Mouse (Mus musculus): ENCODE results near the gene Sppl3.
A peak's percentile ranks its signal among the peaks of the same experiment; 100 is the strongest.
"Not testable (repeated sequence)": the region's sequence is repeated elsewhere in the genome, so short reads cannot be mapped to it uniquely, and the experiment has no call there.

The Sppl3 gene

DNA sequence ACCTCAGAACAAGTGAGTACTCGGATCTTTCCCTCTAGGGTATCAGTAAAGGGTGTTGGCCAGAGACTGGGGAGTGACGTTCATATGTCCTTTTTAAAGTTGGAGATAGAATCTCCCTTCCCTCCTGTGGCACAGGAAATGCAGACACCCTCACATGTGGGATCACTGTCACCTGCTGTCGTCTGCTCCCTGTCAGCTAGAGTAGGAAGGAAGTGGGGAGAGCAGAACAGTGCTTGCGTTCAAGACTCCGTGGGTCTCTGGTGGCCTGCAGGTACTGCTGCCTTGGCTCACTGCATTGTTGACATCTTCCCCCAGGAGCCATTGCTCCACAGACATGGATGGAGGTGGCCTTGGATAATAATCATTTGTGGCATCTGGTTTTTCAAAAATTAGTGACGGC lies 72.6 kb downstream of the Sppl3 start:
- no peak for DNase-seq

DNA sequence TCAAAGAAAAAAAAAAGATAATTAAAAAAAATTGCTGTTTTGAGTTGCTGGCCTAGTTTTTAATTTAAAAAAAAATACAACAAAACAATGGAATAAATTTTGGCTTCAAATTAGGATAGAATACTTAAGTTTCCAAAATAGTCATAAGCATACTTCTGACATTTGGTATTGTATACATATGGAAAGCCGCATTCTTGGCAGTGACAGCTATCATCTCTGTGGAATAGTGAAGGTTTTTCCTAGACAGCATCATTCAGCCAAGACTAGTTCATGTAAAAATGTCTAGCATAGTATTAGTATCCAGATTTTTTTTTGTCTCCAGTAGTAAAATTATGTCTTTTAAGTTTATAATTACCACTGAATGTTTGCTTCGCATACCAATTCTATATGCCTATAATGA lies 74.7 kb downstream of the Sppl3 start:
- no peak for DNase-seq

DNA sequence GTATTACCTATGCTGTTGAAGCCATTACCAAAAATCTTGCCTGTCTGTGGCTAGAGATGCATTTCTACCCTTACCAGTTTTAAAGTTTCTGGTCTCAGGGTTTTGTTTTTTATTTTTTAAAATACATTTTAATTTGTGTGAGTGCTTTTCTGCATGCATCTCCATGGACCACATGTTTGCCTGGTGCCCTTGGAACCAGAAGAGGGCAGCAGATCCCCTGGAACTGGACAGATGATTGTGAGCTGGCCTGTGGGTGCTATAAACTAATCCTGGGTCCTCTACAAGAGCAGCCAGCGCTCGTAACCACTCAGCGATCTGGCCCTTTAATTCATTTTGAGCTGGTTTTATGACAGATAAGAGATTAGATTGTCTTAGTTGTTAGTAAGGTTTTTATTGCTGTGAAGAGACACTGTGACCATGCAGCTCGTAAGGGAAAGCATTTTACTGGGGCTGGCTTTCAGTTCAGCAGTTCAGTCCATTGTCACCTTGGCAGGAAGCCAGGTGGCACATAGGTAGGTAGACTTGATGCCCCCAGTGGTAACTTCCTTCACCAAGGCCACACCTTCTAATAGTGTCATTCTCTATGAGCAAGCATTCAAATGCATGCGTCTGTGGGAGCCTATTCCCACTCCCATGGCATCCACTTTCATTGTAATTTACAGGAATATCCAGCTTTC lies 78.8 kb downstream of the Sppl3 start:
- DNase-seq: no peak

DNA sequence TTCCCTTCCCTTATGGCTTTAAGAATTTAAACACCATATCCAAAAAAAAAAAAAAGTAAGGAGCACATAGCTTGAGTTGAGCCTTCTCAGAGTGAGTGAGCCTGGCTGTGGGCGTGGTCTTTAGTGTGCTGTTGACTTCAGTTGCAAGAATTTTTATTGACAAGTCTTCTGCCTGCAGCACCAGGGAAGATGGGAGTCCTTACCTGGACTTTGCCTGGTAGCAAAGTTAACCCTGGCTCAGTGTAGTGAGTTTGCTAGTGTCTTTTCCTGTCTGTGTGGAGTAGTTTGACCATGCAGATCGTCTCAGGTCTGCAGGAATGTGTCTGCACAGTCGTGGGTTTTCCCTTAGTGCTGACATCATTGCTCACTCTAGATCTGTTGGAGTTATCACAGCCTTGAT lies 80.1 kb downstream of the Sppl3 start:
- DNase-seq: no peak

- DNase-seq: no peak
Observed at GRCm38 (mm10) chr5:115091776-115092175, 80.8 kb downstream of the Sppl3 start.

GRCm38 (mm10) chr5:115098195-115098594 lies 87.3 kb downstream of the Sppl3 start, which contains the start of gene Gm10401:
Gene Gm10401 (minus strand): TSS chr5:115098295.
- DNase-seq: no peak

DNA sequence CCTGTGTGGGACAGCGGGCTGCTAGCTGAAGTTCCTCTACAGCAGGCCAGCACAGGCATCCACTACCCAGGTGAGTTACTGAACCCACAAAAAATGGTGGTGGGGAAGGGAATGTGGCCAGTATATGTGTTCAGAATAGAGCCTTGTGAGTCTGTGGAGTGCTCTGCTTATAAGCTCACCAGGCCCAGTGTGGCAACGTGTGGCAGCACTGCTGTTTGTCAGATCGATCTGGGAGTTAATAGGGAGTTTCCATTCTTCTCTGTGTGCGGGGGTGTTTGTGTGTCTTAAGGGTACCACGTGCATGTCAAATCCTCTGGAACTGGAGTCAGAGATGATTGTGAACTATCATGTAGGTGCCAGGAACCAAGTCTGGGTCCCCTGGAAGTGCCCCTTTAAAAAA lies 88.6 kb downstream of the Sppl3 start:
- DNase-seq: no peak

GRCm38 (mm10) chr5:115099991-115100390 lies 89.1 kb downstream of the Sppl3 start:
- DNase-seq: no peak

DNA sequence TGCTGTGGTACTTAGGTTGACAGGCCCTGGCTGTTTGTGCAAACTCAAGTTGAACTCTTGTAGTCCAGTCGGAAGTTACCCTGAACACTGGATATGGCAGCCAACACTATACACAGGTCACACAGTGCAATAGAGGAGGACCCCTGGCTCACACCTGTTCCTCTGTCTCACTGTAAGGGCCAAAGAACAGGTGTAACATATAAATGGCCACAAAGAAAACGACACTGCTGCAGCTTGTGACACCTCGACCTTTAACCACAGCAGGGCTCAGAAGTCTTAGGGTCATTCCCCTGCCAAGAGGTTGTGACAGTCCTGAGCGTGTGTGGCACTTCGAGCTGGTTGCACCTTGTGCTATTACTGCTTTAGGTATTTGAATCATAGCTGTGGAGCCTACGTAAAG lies 89.5 kb downstream of the Sppl3 start:
- DNase-seq: no peak

DNA sequence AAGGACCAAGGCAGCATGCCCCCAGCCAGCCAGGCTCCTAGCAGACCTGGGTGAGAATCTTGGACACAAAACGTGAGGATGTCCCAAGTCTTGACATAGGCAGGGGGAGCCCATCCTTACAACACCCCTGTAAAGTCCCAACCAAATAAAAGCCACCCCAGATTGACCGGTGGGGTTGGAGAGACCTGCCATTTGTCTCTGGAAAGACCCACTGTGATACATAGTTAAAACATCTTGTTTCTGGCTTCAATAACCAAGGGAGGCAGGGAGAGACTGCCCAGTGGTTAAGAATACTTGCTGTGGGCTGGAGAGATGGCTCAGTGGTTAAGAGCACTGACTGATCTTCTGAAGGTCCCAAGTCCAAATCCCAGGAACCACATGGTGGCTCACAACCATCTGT lies 91.3 kb downstream of the Sppl3 start:
- no peak for DNase-seq

GRCm38 (mm10) chr5:115103253-115103652 lies 92.3 kb downstream of the Sppl3 start:
- not testable (repeated sequence) for DNase-seq

- no peak for DNase-seq
Observed at GRCm38 (mm10) chr5:115111156-115111555, 100.2 kb downstream of the Sppl3 start.

DNA sequence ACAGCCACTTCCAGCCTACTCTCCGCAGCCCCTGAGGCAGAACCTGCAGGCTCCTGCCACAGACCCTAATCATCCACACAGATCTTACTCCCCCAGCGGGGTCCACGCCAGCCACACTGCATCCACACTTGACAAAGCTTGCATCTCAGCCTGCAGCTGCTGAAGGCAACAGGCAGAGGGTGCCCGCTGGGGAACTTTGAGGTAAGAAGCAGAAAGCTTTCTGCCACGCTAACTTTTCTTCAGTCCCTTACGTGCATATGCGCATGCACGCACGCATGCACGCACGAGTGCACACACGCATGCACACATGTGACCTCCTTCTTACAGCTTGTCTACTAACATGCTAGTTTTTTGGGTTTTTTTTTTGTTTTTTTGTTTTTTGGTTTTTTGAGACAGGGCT lies 102.3 kb downstream of the Sppl3 start:
- DNase-seq: no peak

GRCm38 (mm10) chr5:115114501-115114900 lies 103.6 kb downstream of the Sppl3 start:
- DNase-seq: no peak

GRCm38 (mm10) chr5:115116426-115116825 lies 105.5 kb downstream of the Sppl3 start:
- DNase-seq: no peak

- no peak for DNase-seq
Observed at GRCm38 (mm10) chr5:115117467-115117866, 106.5 kb downstream of the Sppl3 start.

GRCm38 (mm10) chr5:115118961-115119570 lies 108.1 kb downstream of the Sppl3 start, which contains the start of gene Acads:
Gene Acads (minus strand): TSS chr5:115119346.
- peak; percentile 60 for DNase-seq

- DNase-seq: peak; percentile 48
Observed at GRCm38 (mm10) chr5:115120978-115121377, 110.0 kb downstream of the Sppl3 start.

GRCm38 (mm10) chr5:115124690-115125089 lies 113.8 kb downstream of the Sppl3 start:
- no peak for DNase-seq

GRCm38 (mm10) chr5:115125211-115125871 lies 114.4 kb downstream of the Sppl3 start:
- DNase-seq: peak; percentile 88

- no peak for DNase-seq
Observed at GRCm38 (mm10) chr5:115126578-115127312, 115.8 kb downstream of the Sppl3 start.

- DNase-seq: no peak
Observed at GRCm38 (mm10) chr5:115127421-115128179, 116.7 kb downstream of the Sppl3 start.

DNA sequence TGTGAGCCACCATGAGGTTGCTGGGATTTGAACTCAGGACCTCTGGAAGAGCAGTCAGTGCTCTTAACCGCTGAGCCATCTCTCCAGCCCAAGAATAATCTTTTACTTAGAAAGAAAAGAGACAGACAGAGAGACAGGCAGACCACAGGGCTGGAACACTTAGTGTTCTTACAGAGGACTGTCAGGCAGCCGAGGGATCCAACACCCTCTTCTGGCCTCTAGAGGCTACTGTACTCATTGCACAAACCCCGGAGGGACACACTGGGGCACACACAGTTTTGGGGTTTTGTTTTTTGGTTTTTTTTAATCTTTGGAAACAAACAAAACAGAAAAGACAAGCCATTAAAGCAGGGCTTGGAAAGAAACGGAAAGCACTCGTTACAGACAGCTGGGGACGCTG lies 118.4 kb downstream of the Sppl3 start:
- no peak for DNase-seq
